Mouse (Mus musculus) C2C12 (cell line): Measurements from ENCODE around the gene Msmo1. TPM values are rescaled to one million over a fixed set of nuclear protein-coding genes. Genes with fewer than 3 reads are reported as not detected.

Experiments
- H3K27me3 ChIP-seq: one replicate; pipeline ENCODE4 v1.6.1; 2011; ENCODE audit not compliant: control insufficient read depth, insufficient read depth, insufficient read length
- H3K36me3 ChIP-seq: one replicate; pipeline ENCODE4 v1.6.1; 2011; ENCODE audit not compliant: control insufficient read depth, insufficient read depth
- H3K4me3 ChIP-seq: one replicate; pipeline ENCODE4 v1.5.1; 2011; ENCODE audit warnings: mild to moderate bottlenecking, control low read depth; ENCODE audit not compliant: poor library complexity, insufficient read depth, severe bottlenecking
- H3K79me2 ChIP-seq: one replicate; pipeline ENCODE4 v1.6.1; 2011; ENCODE audit not compliant: control insufficient read depth, insufficient read depth
- H3K79me3 ChIP-seq: one replicate; pipeline ENCODE4 v1.6.1; 2011; ENCODE audit warnings: low read depth, control low read depth
- H3ac ChIP-seq: one replicate; pipeline ENCODE3; 2011; ENCODE audit warnings: low read depth; ENCODE audit not compliant: control insufficient read depth, insufficient read length
- CEBPB ChIP-seq: IDR thresholded peaks from one replicate; pipeline ENCODE4 v1.6.1; 2011; ENCODE audit warnings: low read depth, mild to moderate bottlenecking, control low read depth, moderate library complexity
- CTCF ChIP-seq: IDR thresholded peaks from one replicate; pipeline ENCODE4 v1.5.1; 2011; ENCODE audit not compliant: control insufficient read depth, insufficient read depth, insufficient read length
- FOSL1 ChIP-seq: IDR thresholded peaks from one replicate; pipeline ENCODE4 v1.8.0; 2011; ENCODE audit warnings: mild to moderate bottlenecking, low read length; ENCODE audit not compliant: poor library complexity, insufficient read depth, severe bottlenecking
- MAX ChIP-seq: IDR thresholded peaks from one replicate; pipeline ENCODE4 v1.6.1; 2011; ENCODE audit warnings: mild to moderate bottlenecking, control low read depth
- MYOD1 ChIP-seq: IDR thresholded peaks from one replicate; pipeline ENCODE4 v1.6.1; 2011; ENCODE audit warnings: low read depth; ENCODE audit not compliant: control insufficient read depth, insufficient read length
- MYOG ChIP-seq: IDR thresholded peaks from one replicate; pipeline ENCODE4 v1.6.1; 2011; ENCODE audit not compliant: control insufficient read depth, insufficient read length; ENCODE audit errors: extremely low read depth
- USF1 ChIP-seq: IDR thresholded peaks from one replicate; pipeline ENCODE4 v1.6.1; 2011; ENCODE audit warnings: low read depth, mild to moderate bottlenecking, control low read depth, moderate library complexity
- polyA plus RNA-seq: library from polyadenylated mRNA; unstranded; fragments of >200 nt; fragmentation: generic; extraction: Trizol; gene quantifications from one replicate; pipeline ENCODE4 v1.2.1, GENCODE M21; 2012; ENCODE audit warnings: missing spikeins

The Msmo1 gene
- polyA plus RNA-seq, 1 experiment, result 44.7 TPM

DNA sequence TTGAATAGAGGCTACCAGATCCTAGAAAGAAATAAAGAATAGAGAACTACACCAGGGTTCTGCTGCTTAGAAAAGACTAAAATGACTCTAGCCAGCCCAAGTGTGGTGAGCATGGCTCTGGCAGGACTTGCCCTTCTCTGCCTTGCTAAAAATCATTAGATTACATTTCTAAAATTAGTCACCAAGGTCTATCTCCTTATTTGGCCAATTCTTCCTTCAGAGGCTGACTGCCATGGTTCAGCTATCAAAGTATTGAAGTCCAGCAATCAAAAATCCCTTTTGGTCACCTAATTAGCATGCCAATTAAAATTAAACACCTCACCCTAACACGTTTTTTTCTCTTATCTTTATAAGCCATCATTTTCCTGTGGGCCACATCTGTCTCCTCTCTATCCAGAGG, 22.0 kb downstream of the Msmo1 start:
- Histone ChIP-seq H3K79me3 (no peaks in the 10 kb centered on the region), H3K27me3 (no peaks in the 10 kb centered on the region), H3K36me3 (peaks cover 8% of the 10 kb centered on the region), H3ac (no peak overlapping the region), H3K4me3 (no peak overlapping the region), H3K79me2 (no peaks in the 10 kb centered on the region)
- TF ChIP-seq MYOG, result no peak
- no peak for TF ChIP-seq USF1
- no peak for TF ChIP-seq FOSL1
- no peak for TF ChIP-seq CEBPB
- no peak for TF ChIP-seq CTCF
- TF ChIP-seq MAX, result no peak
- no peak for TF ChIP-seq MYOD1

DNA sequence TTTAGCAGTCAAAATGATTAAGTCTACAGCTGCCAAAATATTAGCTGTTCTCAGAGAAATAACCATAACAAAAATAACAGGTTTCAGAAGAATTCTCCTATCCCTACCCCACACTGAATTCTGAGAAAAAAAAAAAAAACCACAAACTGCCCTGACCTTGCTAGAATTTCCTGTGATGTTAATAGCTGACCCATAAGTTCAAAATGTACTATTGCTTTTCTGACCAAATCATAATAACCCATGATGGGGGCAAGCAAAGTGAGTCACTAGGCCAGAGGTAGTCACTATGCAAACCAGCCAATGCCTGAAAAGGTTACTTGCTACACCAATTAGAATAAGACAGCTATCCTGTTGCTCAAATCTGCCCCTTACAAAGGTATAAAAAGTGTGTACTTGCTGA, 26.1 kb downstream of the Msmo1 start:
- H3K36me3 ChIP-seq, result no peaks in the 10 kb centered on the region
- H3K79me2 ChIP-seq, result no peaks in the 10 kb centered on the region
- TF ChIP-seq MYOD1, result no peak
- no peak for TF ChIP-seq FOSL1
- TF ChIP-seq CTCF, result no peak
- no peak for TF ChIP-seq CEBPB
- TF ChIP-seq MYOG, result no peak
- TF ChIP-seq USF1, result no peak
- no peak for TF ChIP-seq MAX
- H3K79me3 ChIP-seq, result no peaks in the 10 kb centered on the region
- H3K4me3 ChIP-seq, result no peak overlapping the region
- H3K27me3 ChIP-seq, result no peaks in the 10 kb centered on the region
- no peak overlapping the region for H3ac ChIP-seq

DNA sequence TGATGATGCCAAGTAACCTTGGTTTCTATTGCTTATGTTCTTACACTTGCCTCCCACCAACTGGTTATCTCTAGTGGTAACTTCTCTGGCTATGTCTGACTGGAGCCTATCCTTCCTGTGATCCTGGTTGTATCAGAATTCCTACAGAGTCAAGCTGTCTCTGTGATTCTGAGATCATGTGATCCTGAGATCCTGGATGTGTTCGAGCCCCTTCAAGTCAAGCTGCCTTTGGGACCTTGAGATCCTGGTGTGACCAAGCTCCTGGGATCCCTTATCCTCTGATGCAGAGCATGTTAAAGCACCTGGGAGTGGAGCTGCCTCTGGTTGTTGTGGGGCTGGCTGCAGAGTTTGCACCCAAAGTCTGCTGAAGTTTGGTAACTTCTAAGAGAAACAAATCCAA, 30.4 kb downstream of the Msmo1 start:
- no peak overlapping the region for H3K4me3 ChIP-seq
- no peak overlapping the region for H3ac ChIP-seq
- no peaks in the 10 kb centered on the region for H3K27me3 ChIP-seq
- no peaks in the 10 kb centered on the region for H3K36me3 ChIP-seq
- no peaks in the 10 kb centered on the region for H3K79me2 ChIP-seq
- no peaks in the 10 kb centered on the region for H3K79me3 ChIP-seq
- TF ChIP-seq MYOG (no peak), MAX (no peak), CTCF (no peak), CEBPB (no peak), MYOD1 (no peak), USF1 (no peak), FOSL1 (no peak)

DNA sequence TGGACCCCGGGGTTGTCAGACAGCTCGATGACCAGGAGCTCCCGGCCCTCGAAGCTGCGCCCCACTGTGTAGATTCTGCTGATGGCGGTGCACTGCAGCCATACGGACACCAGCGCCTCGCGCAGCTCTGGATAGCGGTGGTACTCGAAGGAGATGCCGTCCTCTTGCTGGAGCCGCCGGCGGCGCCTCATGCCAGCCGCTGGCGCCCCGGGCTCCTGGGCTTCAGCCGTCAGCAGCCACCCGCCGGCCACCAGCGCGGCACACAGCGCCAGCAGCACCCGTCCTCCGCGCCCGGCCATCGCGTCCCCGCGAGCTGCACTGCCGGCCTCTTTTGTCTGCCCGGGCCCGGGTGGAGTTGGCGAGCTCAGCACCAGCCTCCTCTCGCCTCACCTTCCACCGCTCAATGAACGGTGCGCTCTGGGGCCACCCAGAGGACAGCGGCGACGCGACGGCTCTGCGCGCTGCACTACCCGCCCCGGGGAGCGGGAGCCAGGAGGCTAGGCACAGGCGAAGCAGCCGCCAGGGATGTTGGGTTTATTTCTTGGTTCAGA, 40.9 kb downstream of the Msmo1 start, which contains the start of gene Cpe:
Gene Cpe, minus strand, starts transcription at position 404 of the 551 bp plus-strand sequence.
- Histone ChIP-seq H3K79me2 (peaks cover 46% of the 10 kb centered on the region), H3K27me3 (no peaks in the 10 kb centered on the region), H3K36me3 (peaks cover 4% of the 10 kb centered on the region), H3K79me3 (peaks cover 20% of the 10 kb centered on the region), H3ac (peak within 1 kb of the TSS; percentile 94), H3K4me3 (peak within 1 kb of the TSS; percentile 45)
- TF ChIP-seq FOSL1 (no peak), CTCF (peak; percentile 95)

DNA sequence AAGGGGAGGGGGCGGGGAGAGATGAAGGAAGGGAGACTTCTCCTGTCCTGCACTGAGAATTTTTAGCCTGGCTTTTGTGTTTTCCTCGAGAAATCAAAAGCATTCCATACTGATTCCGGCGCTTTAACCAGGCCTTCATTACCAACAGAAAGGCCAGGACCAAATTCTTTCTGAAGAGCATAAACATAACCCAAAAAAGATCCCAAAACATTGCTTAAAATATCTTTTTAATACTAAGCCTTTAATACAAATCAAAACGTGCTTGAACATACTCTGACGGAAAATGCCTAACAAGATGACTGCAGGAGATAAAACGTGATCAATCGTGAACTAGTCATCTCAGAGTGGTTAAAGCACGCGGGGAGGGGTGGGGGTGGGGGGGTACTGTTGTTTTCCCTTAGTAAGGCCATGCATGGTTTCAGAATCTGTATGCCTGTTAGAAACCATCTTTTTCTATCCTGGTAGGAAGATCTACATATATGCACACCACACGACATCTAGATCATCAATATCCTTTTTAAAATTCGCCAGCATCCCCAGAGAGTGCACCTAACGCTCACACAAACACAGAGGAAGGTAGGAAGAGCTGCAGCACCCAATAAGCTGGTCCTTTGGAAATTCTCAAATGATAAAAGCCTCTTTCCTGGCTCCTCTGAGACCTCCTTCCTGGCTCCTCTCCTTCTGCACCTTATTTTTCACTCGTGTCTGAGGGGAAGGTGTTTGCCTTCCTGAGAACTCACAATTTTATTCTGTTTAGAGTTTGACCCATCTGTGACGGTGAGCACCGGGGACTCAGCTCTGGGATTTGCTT, 41.8 kb downstream of the Msmo1 start:
- Histone ChIP-seq H3K79me2 (peaks cover 55% of the 10 kb centered on the region), H3K79me3 (peaks cover 25% of the 10 kb centered on the region), H3ac (peak overlapping the region; percentile 31), H3K27me3 (no peaks in the 10 kb centered on the region), H3K36me3 (peaks cover 4% of the 10 kb centered on the region), H3K4me3 (peak overlapping the region; percentile 45)
- no peak for TF ChIP-seq MYOD1
- TF ChIP-seq FOSL1, result no peak
- TF ChIP-seq USF1, result no peak
- no peak for TF ChIP-seq MAX
- TF ChIP-seq CEBPB, result no peak
- no peak for TF ChIP-seq MYOG
- no peak for TF ChIP-seq CTCF

DNA sequence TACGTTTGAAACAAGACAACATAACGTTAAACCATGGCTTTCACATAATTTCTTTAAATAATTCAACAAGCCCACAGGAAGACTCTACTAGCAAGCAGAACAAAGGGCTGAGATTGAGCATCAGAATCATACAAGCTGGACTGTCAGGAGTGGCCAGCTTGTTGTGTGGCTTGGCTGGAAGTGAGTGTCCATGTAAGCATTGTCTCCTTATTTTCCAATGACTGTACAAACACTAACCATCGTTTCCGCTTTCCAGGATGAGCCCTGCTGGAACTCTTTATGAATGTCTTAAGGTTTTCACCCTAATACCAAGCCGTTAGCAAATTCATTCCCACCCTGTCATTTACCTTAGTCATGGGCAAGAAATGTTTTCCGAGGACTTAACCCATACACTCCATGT, 42.7 kb downstream of the Msmo1 start:
- Histone ChIP-seq H3K27me3 (no peaks in the 10 kb centered on the region), H3K4me3 (no peak overlapping the region), H3ac (no peak overlapping the region), H3K36me3 (peaks cover 4% of the 10 kb centered on the region), H3K79me2 (peaks cover 63% of the 10 kb centered on the region), H3K79me3 (peaks cover 27% of the 10 kb centered on the region)
- no peak for TF ChIP-seq USF1
- TF ChIP-seq MAX, result no peak
- no peak for TF ChIP-seq CEBPB
- no peak for TF ChIP-seq CTCF
- TF ChIP-seq FOSL1, result no peak
- TF ChIP-seq MYOG, result no peak
